Mouse (Mus musculus): ENCODE results near the gene Cinp.

The Cinp gene

GRCm38 (mm10) chr12:110835182-110835581, 53.8 kb downstream of the Cinp start:
- no peak for DNase-seq (ENCODE audit: low read depth)

- DNase-seq (ENCODE audit: low read depth) = no peak
Observed at GRCm38 (mm10) chr12:110830293-110831024, 58.5 kb downstream of the Cinp start.

GRCm38 (mm10) chr12:110828908-110829307, 60.0 kb downstream of the Cinp start:
- no peak for DNase-seq (ENCODE audit: low read depth)
